Mouse (Mus musculus): Measurements from ENCODE around the gene Nasp.
"Not testable (repeated sequence)": the region's sequence is repeated elsewhere in the genome, so short reads cannot be mapped to it uniquely, and the experiment has no call there.

Nasp gene

GRCm38 (mm10) chr4:116627722-116628662 lies at the start of gene Nasp:
Gene Nasp (minus strand): TSS chr4:116627941.
- DNase-seq = peak; percentile 91

GRCm38 (mm10) chr4:116676027-116676426 lies 48.3 kb upstream of the Nasp start:
- no peak for DNase-seq

- DNase-seq = not testable (repeated sequence)
Observed at GRCm38 (mm10) chr4:116674761-116675160, 47.0 kb upstream of the Nasp start.

GRCm38 (mm10) chr4:116672785-116673184 lies 45.0 kb upstream of the Nasp start:
- DNase-seq = no peak

- DNase-seq = no peak
Observed at GRCm38 (mm10) chr4:116669291-116669690, 41.5 kb upstream of the Nasp start.

GRCm38 (mm10) chr4:116668145-116668544 lies 40.4 kb upstream of the Nasp start:
- DNase-seq = peak; percentile 56

- no peak for DNase-seq
Observed at GRCm38 (mm10) chr4:116666625-116667024, 38.9 kb upstream of the Nasp start.

- DNase-seq = no peak
Observed at GRCm38 (mm10) chr4:116661998-116662397, 34.3 kb upstream of the Nasp start.

- peak; percentile 80 for DNase-seq
Observed at GRCm38 (mm10) chr4:116660829-116661228, 33.1 kb upstream of the Nasp start.

GRCm38 (mm10) chr4:116659916-116660315 lies 32.2 kb upstream of the Nasp start:
- DNase-seq = not testable (repeated sequence)

- peak; percentile 97 for DNase-seq
Observed at GRCm38 (mm10) chr4:116659474-116659873, 31.7 kb upstream of the Nasp start.

- DNase-seq = peak; percentile 48
Observed at GRCm38 (mm10) chr4:116657971-116658370, 30.2 kb upstream of the Nasp start.

GRCm38 (mm10) chr4:116655658-116656057 lies 27.9 kb upstream of the Nasp start:
- no peak for DNase-seq

- DNase-seq = peak; percentile 91
Observed at GRCm38 (mm10) chr4:116655100-116655499, 27.4 kb upstream of the Nasp start.

- DNase-seq = peak; percentile 89
Observed at GRCm38 (mm10) chr4:116653228-116653627, 25.5 kb upstream of the Nasp start.

- DNase-seq = no peak
Observed at GRCm38 (mm10) chr4:116651797-116652135, 24.0 kb upstream of the Nasp start.

GRCm38 (mm10) chr4:116650924-116651796 lies 23.4 kb upstream of the Nasp start, which contains the start of gene Akr1a1:
Gene Akr1a1 (minus strand): TSS chr4:116651680.
- peak; percentile 97 for DNase-seq

GRCm38 (mm10) chr4:116650365-116650764 lies 22.6 kb upstream of the Nasp start:
- DNase-seq = peak; percentile 53

GRCm38 (mm10) chr4:116649411-116649810 lies 21.7 kb upstream of the Nasp start:
- peak; percentile 82 for DNase-seq

GRCm38 (mm10) chr4:116645624-116646023 lies 17.9 kb upstream of the Nasp start:
- no peak for DNase-seq

- peak; percentile 55 for DNase-seq
Observed at GRCm38 (mm10) chr4:116644326-116644725, 16.6 kb upstream of the Nasp start.

- no peak for DNase-seq
Observed at GRCm38 (mm10) chr4:116642071-116642470, 14.3 kb upstream of the Nasp start.

GRCm38 (mm10) chr4:116638821-116639220 lies 11.1 kb upstream of the Nasp start:
- DNase-seq = peak; percentile 4
